Mouse (Mus musculus): ENCODE data around the gene Rexo1. TPM values are rescaled to one million over a fixed set of nuclear protein-coding genes. Genes with fewer than 3 reads are reported as not detected.
"Not testable (repeated sequence)": the region's sequence is repeated elsewhere in the genome, so short reads cannot be mapped to it uniquely, and the experiment has no call there.

The Rexo1 gene
- polyA plus RNA-seq (2014; fragmentation: Nextera tagmentation; extraction: Ambion mirVana) = 28.9 and 31.5 TPM in 2 replicates

DNA sequence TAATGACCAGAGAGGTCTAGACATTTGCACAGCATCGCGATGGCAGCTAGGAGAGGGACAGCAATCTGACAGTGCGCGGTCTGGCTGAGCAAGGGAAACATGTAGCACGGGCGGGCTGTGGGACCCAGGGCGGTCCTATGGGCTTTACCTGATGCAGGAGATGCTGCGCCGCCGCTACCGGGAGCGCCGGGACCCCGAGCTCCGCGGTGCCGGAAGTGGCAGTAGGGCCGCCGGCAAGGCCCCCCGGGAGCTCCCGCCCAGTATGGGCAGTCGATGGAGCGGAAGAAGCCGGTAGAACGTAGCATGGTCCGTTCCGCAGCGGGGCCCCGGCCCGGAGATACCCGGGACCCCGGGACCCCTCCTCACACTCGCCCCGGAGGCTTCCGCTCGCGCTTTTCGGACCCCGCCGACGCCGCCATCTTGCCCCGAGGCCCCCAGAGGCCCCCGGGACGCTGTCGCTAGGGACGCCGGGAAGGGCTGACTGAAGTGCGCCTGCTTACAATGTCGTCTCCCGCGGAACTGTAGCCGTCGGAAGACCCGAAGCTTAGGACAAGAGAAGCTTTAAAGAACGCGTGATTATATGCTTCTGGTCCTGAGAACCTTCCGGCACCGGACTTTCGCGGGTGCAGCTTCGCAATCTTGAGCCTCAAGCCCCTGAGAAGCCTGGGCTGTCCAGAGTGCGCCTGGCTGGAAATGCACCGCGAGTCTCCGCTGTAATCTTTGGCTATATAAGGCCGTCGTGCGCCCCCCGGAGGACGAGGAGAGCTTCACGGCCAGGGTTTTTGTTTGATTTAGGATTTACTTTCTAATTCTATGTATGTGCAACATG is at the start of gene Rexo1:
TSS of gene Rexo1 (minus strand) at position 445 of the 829 bp plus-strand sequence.
- peak; percentile 99 for DNase-seq (ENCODE audit: low spot score)
- peaks cover 17% of the 10 kb centered on the region for H3K4me1 ChIP-seq (replicated peaks; ENCODE audit: control insufficient read depth, insufficient read depth, low read length)
- peak within 1 kb of the TSS; percentile 99 for H3K9ac ChIP-seq (ENCODE audit: low read length)
- peak; percentile 81 for ATAC-seq (replicated peaks; ENCODE audit: low FRiP score, low TSS enrichment, low read depth)
- peak within 1 kb of the TSS; percentile 85 for H3K4me2 ChIP-seq (ENCODE audit: low read length)
- under 1% methylated on average over 71 of the region's 72 CpGs for WGBS
- 0 out of 2 replicates have a peak, but pooled peaks cover 5% of the 10 kb centered on the region for H3K36me3 ChIP-seq (ENCODE audit: control insufficient read depth, insufficient read depth, low read length)
- H3K27ac ChIP-seq (ENCODE audit: low read depth) = peak within 1 kb of the TSS; percentile 96
- H3K4me3 ChIP-seq (ENCODE audit: low read depth, low read length) = peak within 1 kb of the TSS; percentile 100
- H3K9me3 ChIP-seq (ENCODE audit: control insufficient read depth, low read length) = no peaks in the 10 kb centered on the region
- H3K27me3 ChIP-seq (replicated peaks; ENCODE audit: control insufficient read depth, insufficient read depth, low read length) = no peaks in the 10 kb centered on the region

- Histone ChIP-seq H3K36me3 (ENCODE audit: control insufficient read depth, insufficient read depth, low read length) (peaks cover 79% of the 10 kb centered on the region), H3K9me3 (ENCODE audit: control insufficient read depth, low read length) (no peaks in the 10 kb centered on the region), H3K4me3 (ENCODE audit: low read depth, low read length) (no peak overlapping the region), H3K27ac (ENCODE audit: low read depth) (no peak overlapping the region), H3K4me2 (ENCODE audit: low read length) (no peak overlapping the region), H3K4me1 (replicated peaks; ENCODE audit: control insufficient read depth, insufficient read depth, low read length) (no peaks in the 10 kb centered on the region), H3K9ac (ENCODE audit: low read length) (no peak overlapping the region), H3K27me3 (replicated peaks; ENCODE audit: control insufficient read depth, insufficient read depth, low read length) (no peaks in the 10 kb centered on the region)
- DNase-seq (ENCODE audit: low spot score) = peak; percentile 65
- WGBS = 71% methylated on average over 4 of the region's 4 CpGs
- ATAC-seq (replicated peaks; ENCODE audit: low FRiP score, low TSS enrichment, low read depth) = 0 out of 2 replicates have a peak, but pooled peaks have one; percentile 25
Observed at GRCm38 (mm10) chr10:80611024-80611423, 49.7 kb upstream of the Rexo1 start.

GRCm38 (mm10) chr10:80610116-80610785 is 48.9 kb upstream of the Rexo1 start:
- Histone ChIP-seq H3K4me2 (ENCODE audit: low read length) (no peak overlapping the region), H3K4me3 (ENCODE audit: low read depth, low read length) (no peak overlapping the region), H3K9ac (ENCODE audit: low read length) (no peak overlapping the region), H3K27ac (ENCODE audit: low read depth) (no peak overlapping the region), H3K4me1 (replicated peaks; ENCODE audit: control insufficient read depth, insufficient read depth, low read length) (no peaks in the 10 kb centered on the region), H3K27me3 (replicated peaks; ENCODE audit: control insufficient read depth, insufficient read depth, low read length) (no peaks in the 10 kb centered on the region), H3K9me3 (ENCODE audit: control insufficient read depth, low read length) (no peaks in the 10 kb centered on the region), H3K36me3 (ENCODE audit: control insufficient read depth, insufficient read depth, low read length) (peaks cover 72% of the 10 kb centered on the region)
- ATAC-seq (replicated peaks; ENCODE audit: low FRiP score, low TSS enrichment, low read depth) (no peak), DNase-seq (ENCODE audit: low spot score) (no peak)
- WGBS = 92% methylated on average over 9 of the region's 9 CpGs

DNA sequence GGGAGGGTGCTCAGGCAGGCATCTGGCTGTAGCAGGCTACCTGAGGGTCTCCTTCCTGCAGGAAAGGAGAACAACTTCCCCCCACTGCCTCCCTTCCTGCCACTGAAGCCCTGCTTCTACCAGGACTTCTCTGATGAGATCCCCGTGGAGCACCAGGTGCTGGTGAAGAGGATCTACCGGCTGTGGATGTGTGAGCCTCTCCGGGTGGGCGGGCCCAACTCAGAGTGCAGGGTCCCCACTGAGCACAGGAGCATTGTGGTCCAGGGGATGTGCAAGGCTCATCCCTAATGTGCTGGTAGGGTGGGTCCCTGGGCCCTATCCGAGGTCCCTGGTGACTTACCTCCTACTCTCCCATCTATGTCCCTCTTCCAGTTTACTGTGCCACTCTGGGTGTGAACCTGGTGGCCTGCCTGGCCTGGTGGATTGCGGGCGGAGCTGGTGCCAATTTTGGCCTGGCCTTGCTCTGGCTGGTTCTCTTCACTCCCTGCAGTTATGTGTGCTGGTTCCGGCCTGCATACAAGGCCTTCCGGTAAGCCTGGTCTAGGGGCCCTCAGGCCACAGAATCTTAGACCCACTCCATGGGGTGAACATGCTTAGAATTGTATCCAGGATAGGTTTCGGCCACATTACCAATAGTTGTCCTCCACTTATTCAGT is 48.0 kb upstream of the Rexo1 start:
- H3K27ac ChIP-seq (ENCODE audit: low read depth) = no peak overlapping the region
- H3K4me1 ChIP-seq (replicated peaks; ENCODE audit: control insufficient read depth, insufficient read depth, low read length) = peaks cover 2% of the 10 kb centered on the region; the same call in 1 of the 2 replicates
- 89% methylated on average over 10 of the region's 10 CpGs for WGBS
- no peaks in the 10 kb centered on the region for H3K27me3 ChIP-seq (replicated peaks; ENCODE audit: control insufficient read depth, insufficient read depth, low read length)
- DNase-seq (ENCODE audit: low spot score) (no peak), ATAC-seq (replicated peaks; ENCODE audit: low FRiP score, low TSS enrichment, low read depth) (no peak)
- H3K36me3 ChIP-seq (ENCODE audit: control insufficient read depth, insufficient read depth, low read length) = peaks cover 64% of the 10 kb centered on the region
- no peak overlapping the region for H3K4me3 ChIP-seq (ENCODE audit: low read depth, low read length)
- no peaks in the 10 kb centered on the region for H3K9me3 ChIP-seq (ENCODE audit: control insufficient read depth, low read length)
- no peak overlapping the region for H3K4me2 ChIP-seq (ENCODE audit: low read length)
- H3K9ac ChIP-seq (ENCODE audit: low read length) = no peak overlapping the region

DNA sequence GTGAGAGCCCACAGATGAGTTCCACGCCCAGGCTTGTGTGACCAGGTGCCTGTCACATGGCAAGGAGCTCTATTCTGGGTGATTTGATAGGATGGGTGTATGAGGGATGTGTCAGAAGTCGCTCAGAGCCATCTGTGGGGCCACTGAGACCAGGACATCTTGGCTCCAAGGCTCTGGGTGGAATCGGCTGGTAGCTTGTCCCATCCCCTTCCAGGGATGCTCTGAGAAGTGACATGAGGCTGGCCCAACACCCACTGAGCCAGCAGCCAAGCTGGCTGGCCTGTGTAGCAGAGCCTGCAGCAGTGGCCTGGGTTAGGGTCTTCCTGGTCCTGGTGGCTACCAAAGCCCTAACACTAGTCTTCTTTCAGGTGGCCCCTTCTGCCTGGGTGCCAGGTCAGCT is 47.1 kb upstream of the Rexo1 start:
- H3K36me3 ChIP-seq (ENCODE audit: control insufficient read depth, insufficient read depth, low read length) = peaks cover 57% of the 10 kb centered on the region

DNA sequence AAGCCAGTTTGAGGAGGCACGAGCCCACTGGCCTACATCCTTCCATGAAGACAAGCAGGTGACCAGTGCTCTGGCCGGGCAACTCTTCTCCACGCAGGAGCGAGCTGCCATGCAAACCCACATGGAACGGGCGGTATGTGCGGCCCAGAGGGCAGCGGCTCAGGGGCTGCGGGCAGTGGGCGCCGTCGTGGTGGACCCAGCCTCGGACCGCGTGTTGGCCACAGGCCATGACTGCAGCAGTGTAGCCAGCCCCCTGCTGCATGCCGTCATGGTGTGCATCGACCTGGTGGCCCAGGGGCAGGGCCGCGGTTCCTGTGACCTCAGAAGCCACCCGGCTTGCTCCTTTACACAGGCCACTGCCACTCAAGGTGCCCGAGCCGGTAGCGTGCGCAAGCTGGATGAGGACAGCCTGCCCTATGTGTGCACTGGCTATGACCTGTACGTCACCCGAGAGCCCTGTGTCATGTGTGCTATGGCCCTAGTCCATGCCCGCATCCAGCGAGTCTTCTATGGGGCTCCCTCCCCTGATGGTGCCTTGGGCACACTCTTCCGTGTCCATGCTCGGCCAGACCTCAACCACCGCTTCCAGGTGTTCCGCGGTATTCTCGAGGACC is 45.5 kb upstream of the Rexo1 start:
- H3K4me1 ChIP-seq (replicated peaks; ENCODE audit: control insufficient read depth, insufficient read depth, low read length) = peaks cover 18% of the 10 kb centered on the region
- H3K27ac ChIP-seq (ENCODE audit: low read depth) = no peak overlapping the region
- peaks cover 49% of the 10 kb centered on the region for H3K36me3 ChIP-seq (ENCODE audit: control insufficient read depth, insufficient read depth, low read length)
- H3K4me3 ChIP-seq (ENCODE audit: low read depth, low read length) = no peak overlapping the region
- 94% methylated on average over 34 of the region's 34 CpGs for WGBS
- DNase-seq (ENCODE audit: low spot score) = no peak
- H3K4me2 ChIP-seq (ENCODE audit: low read length) = no peak overlapping the region
- ATAC-seq (replicated peaks; ENCODE audit: low FRiP score, low TSS enrichment, low read depth) = no peak
- H3K27me3 ChIP-seq (replicated peaks; ENCODE audit: control insufficient read depth, insufficient read depth, low read length) = no peaks in the 10 kb centered on the region
- H3K9me3 ChIP-seq (ENCODE audit: control insufficient read depth, low read length) = no peaks in the 10 kb centered on the region
- no peak overlapping the region for H3K9ac ChIP-seq (ENCODE audit: low read length)

More for the DNA sequence above, 47.1 kb upstream of the Rexo1 start:
- no peak overlapping the region for H3K4me3 ChIP-seq (ENCODE audit: low read depth, low read length)
- ATAC-seq (replicated peaks; ENCODE audit: low FRiP score, low TSS enrichment, low read depth) = no peak
- WGBS = 83% methylated on average over 3 of the region's 3 CpGs
- H3K9ac ChIP-seq (ENCODE audit: low read length) = no peak overlapping the region
- no peak overlapping the region for H3K27ac ChIP-seq (ENCODE audit: low read depth)
- H3K4me2 ChIP-seq (ENCODE audit: low read length) = no peak overlapping the region
- H3K9me3 ChIP-seq (ENCODE audit: control insufficient read depth, low read length) = no peaks in the 10 kb centered on the region
- peaks cover 12% of the 10 kb centered on the region for H3K4me1 ChIP-seq (replicated peaks; ENCODE audit: control insufficient read depth, insufficient read depth, low read length)
- H3K27me3 ChIP-seq (replicated peaks; ENCODE audit: control insufficient read depth, insufficient read depth, low read length) = no peaks in the 10 kb centered on the region
- DNase-seq (ENCODE audit: low spot score) = no peak

GRCm38 (mm10) chr10:80606306-80606705 is 44.9 kb upstream of the Rexo1 start:
- Histone ChIP-seq H3K9me3 (ENCODE audit: control insufficient read depth, low read length) (no peaks in the 10 kb centered on the region), H3K27ac (ENCODE audit: low read depth) (no peak overlapping the region), H3K27me3 (replicated peaks; ENCODE audit: control insufficient read depth, insufficient read depth, low read length) (no peaks in the 10 kb centered on the region), H3K9ac (ENCODE audit: low read length) (no peak overlapping the region), H3K4me1 (replicated peaks; ENCODE audit: control insufficient read depth, insufficient read depth, low read length) (peaks cover 18% of the 10 kb centered on the region), H3K4me2 (ENCODE audit: low read length) (no peak overlapping the region), H3K36me3 (ENCODE audit: control insufficient read depth, insufficient read depth, low read length) (peaks cover 45% of the 10 kb centered on the region), H3K4me3 (ENCODE audit: low read depth, low read length) (no peak overlapping the region)
- DNase-seq (ENCODE audit: low spot score) (no peak), ATAC-seq (replicated peaks; ENCODE audit: low FRiP score, low TSS enrichment, low read depth) (no peak)
- 92% methylated on average over 22 of the region's 23 CpGs for WGBS

DNA sequence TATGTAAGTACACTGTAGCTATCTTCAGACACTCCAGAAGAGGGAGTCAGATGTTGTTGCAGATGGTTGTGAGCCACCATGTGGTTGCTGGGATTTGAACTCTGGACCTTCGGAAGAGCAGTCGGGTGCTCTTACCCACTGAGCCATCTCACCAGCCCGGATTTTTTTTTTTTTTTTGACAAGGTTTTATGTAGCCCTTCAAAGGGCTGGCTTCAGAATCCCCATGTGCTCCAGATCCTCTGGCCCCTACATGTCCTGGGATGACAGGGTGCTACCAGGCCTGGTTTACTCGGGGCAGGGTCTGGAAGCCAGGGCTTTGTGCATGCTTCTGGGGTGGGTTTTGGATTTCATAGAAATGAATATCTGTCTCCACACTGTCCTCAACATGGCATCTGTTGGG is 44.4 kb upstream of the Rexo1 start, which contains the start of gene Gm49322:
TSS of gene Gm49322 (plus strand) at position 301 of the 400 bp plus-strand sequence.
- H3K9ac ChIP-seq (ENCODE audit: low read length); ATAC-seq (replicated peaks; ENCODE audit: low FRiP score, low TSS enrichment, low read depth); DNase-seq (ENCODE audit: low spot score); H3K4me2 ChIP-seq (ENCODE audit: low read length); H3K9me3 ChIP-seq (ENCODE audit: control insufficient read depth, low read length); H3K27me3 ChIP-seq (replicated peaks; ENCODE audit: control insufficient read depth, insufficient read depth, low read length); H3K27ac ChIP-seq (ENCODE audit: low read depth); H3K4me3 ChIP-seq (ENCODE audit: low read depth, low read length): not testable (repeated sequence)
- WGBS = 81% methylated on average over 4 of the region's 4 CpGs
- H3K4me1 ChIP-seq (replicated peaks; ENCODE audit: control insufficient read depth, insufficient read depth, low read length) = peaks cover 18% of the 10 kb centered on the region
- peaks cover 45% of the 10 kb centered on the region for H3K36me3 ChIP-seq (ENCODE audit: control insufficient read depth, insufficient read depth, low read length)

All from intestine, embryonic 14.5 days (tissue).